In genomic region chr7:113295077-113295890, GRCm38 (mm10) we compare ENCODE assay signal across 8 mouse cellular contexts.
DNase-seq lines count a peak whose midpoint lies in the region; ATAC-seq lines count a peak whose summit lies in the region.

No protein-coding gene starts in this region.

- peak; percentile 72 for DNase-seq in hindbrain, embryonic 11.5 days (ENCODE audit: low spot score)
- peak; percentile 47 for DNase-seq in retina, embryonic 14.5 days (ENCODE audit: low spot score)
- no peak for DNase-seq in ovary, postnatal 36 days (ENCODE audit: low spot score)
- no peak for DNase-seq in frontal cortex, postnatal 10 days (ENCODE audit: low spot score in 2 of 2)
- no peak for DNase-seq in cerebellum, adult 11-12 months

- H3K27ac ChIP-seq in hindbrain, embryonic 11.5 days (ENCODE audit: low read depth, low read length): 0 out of 2 replicates have a peak overlapping the region, but pooled peaks have one; percentile 6
- no peak overlapping the region for H3K27ac ChIP-seq in hindbrain, embryonic 16.5 days (ENCODE audit: low read depth, low read length)
- peak overlapping the region; percentile 78 for H3K27ac ChIP-seq in limb, embryonic 12.5 days

- WGBS in hindbrain, embryonic 11.5 days: 38% methylated on average over 17 of the region's 17 CpGs
- WGBS in hindbrain, embryonic 16.5 days: 38% methylated on average over 17 of the region's 17 CpGs
- WGBS in limb, embryonic 12.5 days: 20% methylated on average over 17 of the region's 17 CpGs

- H3K9me3 ChIP-seq in hindbrain, embryonic 11.5 days (ENCODE audit: control insufficient read depth, low read length): no peaks in the 10 kb centered on the region
- no peaks in the 10 kb centered on the region for H3K9me3 ChIP-seq in hindbrain, embryonic 16.5 days (ENCODE audit: control insufficient read depth, low read length)
- no peaks in the 10 kb centered on the region for H3K9me3 ChIP-seq in limb, embryonic 12.5 days

- no peak overlapping the region for H3K4me3 ChIP-seq in hindbrain, embryonic 11.5 days (ENCODE audit: low read depth, low read length)
- H3K4me3 ChIP-seq in hindbrain, embryonic 16.5 days (ENCODE audit: low read length): no peak overlapping the region
- H3K4me3 ChIP-seq in limb, embryonic 12.5 days (replicated peaks): no peak overlapping the region

- no peaks in the 10 kb centered on the region for H3K36me3 ChIP-seq in hindbrain, embryonic 11.5 days (ENCODE audit: control insufficient read depth, insufficient read depth, low read length)
- peaks cover 8% of the 10 kb centered on the region for H3K36me3 ChIP-seq in hindbrain, embryonic 16.5 days (ENCODE audit: control insufficient read depth, insufficient read depth, low read length)
- H3K36me3 ChIP-seq in limb, embryonic 12.5 days: peaks cover 4% of the 10 kb centered on the region; the same call in 1 of the 2 replicates

- ATAC-seq in hindbrain, embryonic 11.5 days (ENCODE audit: low FRiP score): peak; percentile 51
- no peak; the same call in 1 of the 2 replicates for ATAC-seq in hindbrain, embryonic 16.5 days
- ATAC-seq in common myeloid progenitor, adult 5-6 weeks (replicated peaks; ENCODE audit: low read depth, poor library complexity, severe bottlenecking): peak; percentile 67
- no peak for ATAC-seq in limb, embryonic 12.5 days (ENCODE audit: insufficient number of reproducible peaks, insufficient read depth, low FRiP score, low TSS enrichment, low read depth)

- H3K4me2 ChIP-seq in hindbrain, embryonic 11.5 days (replicated peaks; ENCODE audit: low read depth, low read length): 0 out of 2 replicates have a peak overlapping the region, but pooled peaks have one; percentile 19
- no peak overlapping the region for H3K4me2 ChIP-seq in hindbrain, embryonic 16.5 days (ENCODE audit: low read length)
- peak overlapping the region; percentile 43 for H3K4me2 ChIP-seq in limb, embryonic 12.5 days

- no peaks in the 10 kb centered on the region; the same call in 1 of the 2 replicates for H3K4me1 ChIP-seq in hindbrain, embryonic 11.5 days (replicated peaks; ENCODE audit: control insufficient read depth, insufficient read depth, low read length)
- H3K4me1 ChIP-seq in hindbrain, embryonic 16.5 days (ENCODE audit: control insufficient read depth, insufficient read depth, low read depth, low read length): peaks cover 4% of the 10 kb centered on the region; the same call in 1 of the 2 replicates
- H3K4me1 ChIP-seq in limb, embryonic 12.5 days (replicated peaks): peaks cover 17% of the 10 kb centered on the region

- no peak overlapping the region for H3K9ac ChIP-seq in hindbrain, embryonic 11.5 days (ENCODE audit: low read depth, low read length)
- H3K9ac ChIP-seq in hindbrain, embryonic 16.5 days (ENCODE audit: low read depth, low read length): no peak overlapping the region
- no peak overlapping the region for H3K9ac ChIP-seq in limb, embryonic 12.5 days (replicated peaks)

- H3K27me3 ChIP-seq in hindbrain, embryonic 11.5 days (ENCODE audit: control insufficient read depth, insufficient read depth, low read length): no peaks in the 10 kb centered on the region
- H3K27me3 ChIP-seq in hindbrain, embryonic 16.5 days (replicated peaks; ENCODE audit: control insufficient read depth, insufficient read depth, low read length): no peaks in the 10 kb centered on the region
- H3K27me3 ChIP-seq in limb, embryonic 12.5 days: no peaks in the 10 kb centered on the region

Comparison
In these comparisons a context has a peak if more than half of its experiments do, and no peak if none do; other contexts are left out.
1. ATAC-seq: peak in hindbrain, embryonic 11.5 days (single experiment) and common myeloid progenitor, adult 5-6 weeks (single experiment); none in hindbrain, embryonic 16.5 days (single experiment) and limb, embryonic 12.5 days (single experiment).
2. DNase-seq: peak in hindbrain, embryonic 11.5 days (single experiment) and retina, embryonic 14.5 days (single experiment); none in ovary, postnatal 36 days (single experiment), frontal cortex, postnatal 10 days (0 of 2) and cerebellum, adult 11-12 months (single experiment).